In the genomic region with DNA sequence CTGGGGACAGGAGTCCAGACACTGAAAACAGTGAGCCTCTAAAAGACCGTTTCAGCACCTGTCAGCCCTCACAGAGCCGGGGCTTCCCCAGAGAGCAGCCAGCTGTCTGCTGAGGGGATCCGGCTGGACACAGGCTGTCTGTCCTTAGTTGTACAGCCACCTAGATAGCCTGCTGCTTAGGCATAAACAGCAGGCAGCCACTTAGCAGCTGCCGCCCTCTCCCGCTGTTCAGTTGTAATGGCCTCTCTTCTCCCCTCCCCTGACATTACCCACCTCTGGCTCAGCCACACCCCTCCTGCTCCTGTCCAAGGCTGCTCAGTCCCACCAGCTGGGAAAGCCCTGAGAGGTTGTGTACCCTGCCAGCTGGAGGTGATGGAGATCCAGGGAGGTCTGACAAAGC, we compare ENCODE assay signal across 9 mouse cellular contexts. TPM values are rescaled to one million over a fixed set of nuclear protein-coding genes. Genes with fewer than 3 reads are reported as not detected.
DNase-seq lines count a peak whose midpoint lies in the region; ATAC-seq lines count a peak whose summit lies in the region.
"Had no signal": no experiment of that assay in that cellular context is flagged by ENCODE, and none has a peak within 500 bp of the region (broad histone marks: within the 10 kb centered on the region; RNA-seq: fewer than 3 reads in every experiment).

No protein-coding gene starts in this region.

- no peaks in the 10 kb centered on the region for H3K27me3 ChIP-seq in hindbrain, embryonic 15.5 days
- H3K27me3 ChIP-seq in neural tube, embryonic 12.5 days (replicated peaks) = no peaks in the 10 kb centered on the region

- no peaks in the 10 kb centered on the region for H3K36me3 ChIP-seq in hindbrain, embryonic 15.5 days
- H3K36me3 ChIP-seq in neural tube, embryonic 12.5 days = no peaks in the 10 kb centered on the region

- peak overlapping the region; percentile 72 for H3K27ac ChIP-seq in hindbrain, embryonic 15.5 days (replicated peaks)
- peak overlapping the region; percentile 71 for H3K27ac ChIP-seq in neural tube, embryonic 12.5 days

- intact Hi-C loops in left cerebral cortex, postnatal 36 days (cut with DNase I) = no loop called here

- no peak overlapping the region for H3K9ac ChIP-seq in hindbrain, embryonic 15.5 days
- H3K9ac ChIP-seq in neural tube, embryonic 12.5 days = 0 out of 2 replicates have a peak overlapping the region, but pooled peaks have one; percentile 4

- peak; percentile 4; the same call in 1 of the 2 replicates for ATAC-seq in hindbrain, embryonic 15.5 days (ENCODE audit: low FRiP score, low read depth)
- peak; percentile 61 for ATAC-seq in neural tube, embryonic 12.5 days (ENCODE audit: low FRiP score, low read depth)

- 12% methylated on average over 5 of the region's 5 CpGs for WGBS in hindbrain, embryonic 15.5 days
- 3% methylated on average over 5 of the region's 5 CpGs for WGBS in neural tube, embryonic 12.5 days

- H3K4me1 ChIP-seq in hindbrain, embryonic 15.5 days (replicated peaks) = peaks cover 54% of the 10 kb centered on the region
- H3K4me1 ChIP-seq in neural tube, embryonic 12.5 days = peaks cover 35% of the 10 kb centered on the region

- DNase-seq in kidney, postnatal 10 days = peak; percentile 40
- DNase-seq in kidney, adult 18-20 months = no peak
- peak; percentile 63 for DNase-seq in embryo, embryonic 10.5 days (ENCODE audit: low spot score)
- DNase-seq in spleen, postnatal 36 days (ENCODE audit: low spot score in 2 of 2) = no peak
- no peak for DNase-seq in B cell, adult 2 months
- no peak for DNase-seq in left cerebral cortex, postnatal 36 days (ENCODE audit: low spot score in 2 of 2)

- H3K4me2 ChIP-seq in hindbrain, embryonic 15.5 days = peak overlapping the region; percentile 93
- peak overlapping the region; percentile 91 for H3K4me2 ChIP-seq in neural tube, embryonic 12.5 days (replicated peaks)

- peak overlapping the region; percentile 12; the same call in 1 of the 2 replicates for H3K4me3 ChIP-seq in hindbrain, embryonic 15.5 days
- no peak overlapping the region for H3K4me3 ChIP-seq in neural tube, embryonic 12.5 days

- H3K9me3 ChIP-seq in hindbrain, embryonic 15.5 days = no peaks in the 10 kb centered on the region
- no peaks in the 10 kb centered on the region for H3K9me3 ChIP-seq in neural tube, embryonic 12.5 days

RNA-seq across cellular contexts. Expression of a gene that starts 2.7 kb away (rescaled TPM):
- 29.4 and 29.9 TPM in 2 replicates for polyA plus RNA-seq in hindbrain, embryonic 15.5 days (2015; fragmentation: Nextera tagmentation; extraction: Ambion mirVana)
- polyA plus RNA-seq in neural tube, embryonic 12.5 days (2016; fragmentation: Nextera tagmentation; extraction: Ambion mirVana) = 34.1 and 38.3 TPM in 2 replicates
- 1 to 10 TPM; 4.6 to 5.1 TPM for total RNA-seq in left cerebral cortex, postnatal 36 days (2021)

RNA-seq across cellular contexts. Expression of a gene that starts 20.6 kb away (rescaled TPM):
- 10.8 and 12.2 TPM in 2 replicates for polyA plus RNA-seq in hindbrain, embryonic 15.5 days (2015; fragmentation: Nextera tagmentation; extraction: Ambion mirVana)
- polyA plus RNA-seq in neural tube, embryonic 12.5 days (2016; fragmentation: Nextera tagmentation; extraction: Ambion mirVana) = 12.3 and 14.6 TPM in 2 replicates
- 1 to 10 TPM; 1.0 to 1.8 TPM for total RNA-seq in left cerebral cortex, postnatal 36 days (2021)

RNA-seq across cellular contexts. Expression of a gene that starts 42.2 kb away (rescaled TPM):
- 131 and 135 TPM in 2 replicates for polyA plus RNA-seq in hindbrain, embryonic 15.5 days (2015; fragmentation: Nextera tagmentation; extraction: Ambion mirVana)
- polyA plus RNA-seq in neural tube, embryonic 12.5 days (2016; fragmentation: Nextera tagmentation; extraction: Ambion mirVana) = 236 and 240 TPM in 2 replicates
- total RNA-seq in left cerebral cortex, postnatal 36 days (2021) = 10 to 100 TPM; 24.0 to 28.5 TPM

RNA-seq across cellular contexts. Expression of a gene that starts 45.7 kb away (rescaled TPM):
- polyA plus RNA-seq in hindbrain, embryonic 15.5 days (2015; fragmentation: Nextera tagmentation; extraction: Ambion mirVana) = 1.7 and 2.9 TPM in 2 replicates
- polyA plus RNA-seq in neural tube, embryonic 12.5 days (2016; fragmentation: Nextera tagmentation; extraction: Ambion mirVana) = 0.09 and 0.10 TPM in 2 replicates
- total RNA-seq in left cerebral cortex, postnatal 36 days (2021) = under 1 TPM; 0.10 to 0.20 TPM
- total RNA-seq: hematopoietic stem cell, adult 5-6 weeks had no signal

Comparison
In these comparisons a context has a peak if more than half of its experiments do, and no peak if none do; other contexts are left out.
1. DNase-seq: peak in kidney, postnatal 10 days (single experiment) and embryo, embryonic 10.5 days (single experiment); none in kidney, adult 18-20 months (single experiment), spleen, postnatal 36 days (0 of 2), B cell, adult 2 months (0 of 2) and left cerebral cortex, postnatal 36 days (0 of 2).